In genomic region chr9:57147205-57148143, GRCm38 (mm10) we compare ENCODE assay signal across 7 mouse cellular contexts. TPM values are rescaled to one million over a fixed set of nuclear protein-coding genes. Genes with fewer than 3 reads are reported as not detected.
DNase-seq lines count a peak whose midpoint lies in the region; ATAC-seq and TF ChIP-seq lines count a peak whose summit lies in the region.

No protein-coding gene starts in this region.

- ATAC-seq in lung, postnatal 0 days, result peak; percentile 20
- ATAC-seq in forebrain, postnatal 0 days, result peak; percentile 25
- no peak for ATAC-seq in limb, embryonic 12.5 days (ENCODE audit: insufficient number of reproducible peaks, insufficient read depth, low FRiP score, low TSS enrichment, low read depth)

- peak overlapping the region; percentile 76 for H3K9ac ChIP-seq in lung, postnatal 0 days (replicated peaks; ENCODE audit: low read depth)
- peak overlapping the region; percentile 64 for H3K9ac ChIP-seq in forebrain, postnatal 0 days
- peak overlapping the region; percentile 72 for H3K9ac ChIP-seq in limb, embryonic 12.5 days (replicated peaks)

- TF ChIP-seq CTCF in lung, postnatal 0 days (IDR thresholded peaks at IDR 0.05), result no peak
- TF ChIP-seq CTCF in forebrain, postnatal 0 days (IDR thresholded peaks at IDR 0.05; ENCODE audit: low read depth), result no peak
- no peak for TF ChIP-seq CTCF in olfactory bulb, adult 2 months (IDR thresholded peaks at IDR 0.05; ENCODE audit: insufficient read depth, low read depth, low read length)

- DNase-seq in lung, postnatal 0 days (ENCODE audit: low spot score), result peak; percentile 28
- DNase-seq in lung, postnatal 14 days, result no peak
- DNase-seq in forebrain, postnatal 0 days, result no peak
- DNase-seq in right cerebral cortex, postnatal 25 days, result no peak

- no peaks in the 10 kb centered on the region for H3K27me3 ChIP-seq in lung, postnatal 0 days (replicated peaks; ENCODE audit: insufficient read depth, low read length)
- no peaks in the 10 kb centered on the region for H3K27me3 ChIP-seq in forebrain, postnatal 0 days (ENCODE audit: insufficient read depth, low read length)
- no peaks in the 10 kb centered on the region for H3K27me3 ChIP-seq in limb, embryonic 12.5 days

- no peaks in the 10 kb centered on the region for H3K9me3 ChIP-seq in lung, postnatal 0 days (ENCODE audit: low read length)
- H3K9me3 ChIP-seq in forebrain, postnatal 0 days (ENCODE audit: low read length), result no peaks in the 10 kb centered on the region
- H3K9me3 ChIP-seq in limb, embryonic 12.5 days, result no peaks in the 10 kb centered on the region

- H3K27ac ChIP-seq in lung, postnatal 0 days (ENCODE audit: low read length), result peak overlapping the region; percentile 90
- peak overlapping the region; percentile 87 for H3K27ac ChIP-seq in brown adipose tissue, adult 24 weeks (replicated peaks; ENCODE audit: low read depth, low read length)
- H3K27ac ChIP-seq in forebrain, postnatal 0 days (ENCODE audit: low read depth, low read length), result peak overlapping the region; percentile 89
- peak overlapping the region; percentile 89 for H3K27ac ChIP-seq in limb, embryonic 12.5 days
- peak overlapping the region; percentile 66 for H3K27ac ChIP-seq in olfactory bulb, adult 2 months (ENCODE audit: insufficient read depth, low read depth, low read length)

- peak overlapping the region; percentile 89 for H3K4me2 ChIP-seq in lung, postnatal 0 days (replicated peaks; ENCODE audit: low read depth, low read length)
- peak overlapping the region; percentile 79 for H3K4me2 ChIP-seq in forebrain, postnatal 0 days (ENCODE audit: low read depth)
- peak overlapping the region; percentile 66 for H3K4me2 ChIP-seq in limb, embryonic 12.5 days

- 6% methylated on average over 19 of the region's 19 CpGs for WGBS in lung, postnatal 0 days
- WGBS in forebrain, postnatal 0 days, result 10% methylated on average over 19 of the region's 19 CpGs
- WGBS in limb, embryonic 12.5 days, result 8% methylated on average over 19 of the region's 19 CpGs
- WGBS in olfactory bulb, adult 2 months, result 8% methylated on average over 19 of the region's 19 CpGs

- no peak for TF ChIP-seq EP300 in lung, postnatal 0 days (IDR thresholded peaks at IDR 0.05)

- peaks cover 8% of the 10 kb centered on the region; the same call in 1 of the 2 replicates for H3K4me1 ChIP-seq in lung, postnatal 0 days (ENCODE audit: insufficient read depth, low read depth, low read length)
- H3K4me1 ChIP-seq in brown adipose tissue, adult 24 weeks (ENCODE audit: control insufficient read depth, insufficient read depth, insufficient read length, low read length), result peaks cover 10% of the 10 kb centered on the region
- H3K4me1 ChIP-seq in forebrain, postnatal 0 days (ENCODE audit: insufficient read depth), result 0 out of 2 replicates have a peak, but pooled peaks cover 3% of the 10 kb centered on the region
- peaks cover 18% of the 10 kb centered on the region for H3K4me1 ChIP-seq in limb, embryonic 12.5 days (replicated peaks)
- H3K4me1 ChIP-seq in olfactory bulb, adult 2 months (ENCODE audit: control insufficient read depth, insufficient read depth, low read length), result peaks cover 16% of the 10 kb centered on the region

- H3K4me3 ChIP-seq in lung, postnatal 0 days (ENCODE audit: low read depth, low read length), result peak overlapping the region; percentile 44
- H3K4me3 ChIP-seq in brown adipose tissue, adult 24 weeks (ENCODE audit: insufficient read depth, low read depth, low read length), result peak overlapping the region; percentile 72
- peak overlapping the region; percentile 51 for H3K4me3 ChIP-seq in forebrain, postnatal 0 days (ENCODE audit: low read depth, low read length)
- H3K4me3 ChIP-seq in limb, embryonic 12.5 days (replicated peaks), result peak overlapping the region; percentile 51
- peak overlapping the region; percentile 62 for H3K4me3 ChIP-seq in olfactory bulb, adult 2 months (ENCODE audit: insufficient read depth, low read depth, low read length)

- H3K36me3 ChIP-seq in lung, postnatal 0 days (ENCODE audit: insufficient read depth, low read length), result no peaks in the 10 kb centered on the region
- peaks cover 3% of the 10 kb centered on the region; the same call in 1 of the 2 replicates for H3K36me3 ChIP-seq in forebrain, postnatal 0 days (ENCODE audit: insufficient read depth)
- H3K36me3 ChIP-seq in limb, embryonic 12.5 days, result peaks cover 25% of the 10 kb centered on the region

- no peak for TF ChIP-seq POLR2A in olfactory bulb, adult 2 months (IDR thresholded peaks at IDR 0.05; ENCODE audit: insufficient read depth, low read depth, low read length)

RNA-seq across cellular contexts. Expression of gene Neil1, which starts 0.6 kb away (rescaled TPM):
- polyA plus RNA-seq in lung, postnatal 0 days (2015; fragmentation: Nextera tagmentation; extraction: Ambion mirVana), result 6.2 and 7.2 TPM in 2 replicates
- polyA plus RNA-seq in brown adipose tissue, adult 24 weeks (2012; ENCODE audit: insufficient read depth, insufficient read length, missing spikeins), result 9.9 and 10.9 TPM in 2 replicates
- 4.8 and 6.3 TPM in 2 replicates for total RNA-seq in forebrain, postnatal 0 days (2014; rRNA removed)
- 4.4 and 5.1 TPM in 2 replicates for polyA plus RNA-seq in forebrain, postnatal 0 days (2015; fragmentation: Nextera tagmentation; extraction: Ambion mirVana)
- polyA plus RNA-seq in limb, embryonic 12.5 days (2016; fragmentation: Nextera tagmentation; extraction: Ambion mirVana), result 7.8 and 8.1 TPM in 2 replicates
- not detected in 2 replicates for polyA plus RNA-seq in olfactory bulb, adult 2 months (2012; ENCODE audit: insufficient read depth, insufficient read length, low replicate concordance, missing spikeins)

RNA-seq across cellular contexts. Expression of gene Commd4, which starts 10.7 kb away (rescaled TPM):
- 81.5 and 106 TPM in 2 replicates for polyA plus RNA-seq in lung, postnatal 0 days (2015; fragmentation: Nextera tagmentation; extraction: Ambion mirVana)
- 65.1 and 89.8 TPM in 2 replicates for polyA plus RNA-seq in brown adipose tissue, adult 24 weeks (2012; ENCODE audit: insufficient read depth, insufficient read length, missing spikeins)
- total RNA-seq in forebrain, postnatal 0 days (2014; rRNA removed), result 68.2 and 85.6 TPM in 2 replicates
- polyA plus RNA-seq in forebrain, postnatal 0 days (2015; fragmentation: Nextera tagmentation; extraction: Ambion mirVana), result 177 and 220 TPM in 2 replicates
- polyA plus RNA-seq in limb, embryonic 12.5 days (2016; fragmentation: Nextera tagmentation; extraction: Ambion mirVana), result 77.9 and 91.6 TPM in 2 replicates
- not detected in 2 replicates for polyA plus RNA-seq in olfactory bulb, adult 2 months (2012; ENCODE audit: insufficient read depth, insufficient read length, low replicate concordance, missing spikeins)

RNA-seq across cellular contexts. Expression of gene Man2c1, which starts 17.0 kb away (rescaled TPM):
- polyA plus RNA-seq in lung, postnatal 0 days (2015; fragmentation: Nextera tagmentation; extraction: Ambion mirVana), result 36.1 and 38.8 TPM in 2 replicates
- polyA plus RNA-seq in brown adipose tissue, adult 24 weeks (2012; ENCODE audit: insufficient read depth, insufficient read length, missing spikeins), result 33.1 and 72.3 TPM in 2 replicates
- 131 and 145 TPM in 2 replicates for total RNA-seq in forebrain, postnatal 0 days (2014; rRNA removed)
- polyA plus RNA-seq in forebrain, postnatal 0 days (2015; fragmentation: Nextera tagmentation; extraction: Ambion mirVana), result 50.0 and 64.3 TPM in 2 replicates
- polyA plus RNA-seq in limb, embryonic 12.5 days (2016; fragmentation: Nextera tagmentation; extraction: Ambion mirVana), result 70.7 and 70.8 TPM in 2 replicates
- not detected in 2 replicates for polyA plus RNA-seq in olfactory bulb, adult 2 months (2012; ENCODE audit: insufficient read depth, insufficient read length, low replicate concordance, missing spikeins)

Comparison
In these comparisons a context has a peak if more than half of its experiments do, and no peak if none do; other contexts are left out.
1. RNA of gene Commd4, which starts 10.7 kb away (polyA plus RNA-seq): 177 to 220 TPM in forebrain, postnatal 0 days, 81.5 to 106 TPM in lung, postnatal 0 days, 77.9 to 91.6 TPM in limb, embryonic 12.5 days and 65.1 to 89.8 TPM in brown adipose tissue, adult 24 weeks; not detected in olfactory bulb, adult 2 months; every median in the first group is over 10 times any median in the second.
2. RNA of gene Man2c1, which starts 17.0 kb away (polyA plus RNA-seq): 70.7 to 70.8 TPM in limb, embryonic 12.5 days, 50.0 to 64.3 TPM in forebrain, postnatal 0 days, 36.1 to 38.8 TPM in lung, postnatal 0 days and 33.1 to 72.3 TPM in brown adipose tissue, adult 24 weeks; not detected in olfactory bulb, adult 2 months; every median in the first group is over 10 times any median in the second.
3. Peak in every context shown above with its lines, with median percentiles within 50 percentile points of each other: H3K27ac ChIP-seq, H3K4me2 ChIP-seq, H3K4me3 ChIP-seq and H3K9ac ChIP-seq.